Mouse (Mus musculus): ENCODE measurements at regions not wholly inside any gene's neighbourhood (a gene's known extent, or its start where the extent isn't known, plus 50 kb on each side); places are given as distances from the start of the nearest gene placed in this dataset.
"Not testable (repeated sequence)": the region's sequence is repeated elsewhere in the genome, so short reads cannot be mapped to it uniquely, and the experiment has no call there.

- no peak for DNase-seq (ENCODE audit: low read depth)
Observed at GRCm38 (mm10) chr7:60293556-60293955, 153.5 kb upstream of the Snrpn start.

- DNase-seq (ENCODE audit: low read depth): not testable (repeated sequence)
Observed at GRCm38 (mm10) chr7:60244187-60244866, 104.3 kb upstream of the Snrpn start.

DNA sequence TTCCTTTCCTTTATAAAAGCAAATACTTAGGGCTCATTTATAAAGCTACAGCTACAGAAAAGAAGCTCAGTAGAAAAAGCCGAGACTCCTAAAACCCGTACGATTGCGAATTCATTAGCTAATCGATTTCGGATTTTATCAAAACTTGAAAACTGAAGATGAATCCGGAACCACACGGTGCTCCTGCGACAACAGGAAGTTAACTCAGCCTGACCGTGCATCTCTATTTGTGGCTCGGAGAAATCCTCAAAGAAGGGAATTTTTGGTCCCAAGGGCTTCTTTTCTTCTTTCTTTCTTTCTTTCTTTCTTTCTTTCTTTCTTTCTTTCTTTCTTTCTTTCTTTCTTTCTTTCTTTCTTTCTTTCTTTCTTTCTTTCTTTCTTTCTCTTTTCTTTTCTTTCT is 103.7 kb upstream of the Snrpn start:
- not testable (repeated sequence) for DNase-seq (ENCODE audit: low read depth)

GRCm38 (mm10) chr7:60238595-60239195 is 98.7 kb upstream of the Snrpn start:
- DNase-seq (ENCODE audit: low read depth): peak; percentile 0

GRCm38 (mm10) chr7:60216358-60217273 is 76.6 kb upstream of the Snrpn start:
- DNase-seq (ENCODE audit: low read depth): not testable (repeated sequence)
